Mouse (Mus musculus): ENCODE measurements at regions not wholly inside any gene's neighbourhood (a gene's known extent, or its start where the extent isn't known, plus 50 kb on each side); places are given as distances from the start of the nearest gene placed in this dataset.

DNA sequence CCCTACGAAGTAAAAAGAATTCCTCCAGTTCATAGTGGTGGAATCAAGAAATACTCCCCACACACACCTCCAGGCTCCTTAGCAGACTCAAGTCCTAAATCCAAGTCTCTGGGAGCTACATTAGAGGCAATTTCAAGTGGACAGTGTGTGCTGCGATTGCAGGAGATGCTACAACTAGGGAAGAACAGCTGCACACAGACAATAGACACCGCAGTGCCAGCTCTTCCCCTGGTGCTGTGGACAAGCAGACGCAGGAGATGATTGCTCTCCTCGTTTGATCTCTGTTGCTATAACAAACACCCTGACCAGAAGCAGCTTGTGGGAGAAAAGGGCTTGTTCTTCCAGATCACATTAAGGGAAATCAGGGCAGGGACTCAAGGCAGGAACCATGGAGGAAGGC, 517.1 kb upstream of the Adam5 start:
- TF ChIP-seq POLR2A (IDR thresholded peaks at IDR 0.05; ENCODE audit: extremely low read depth, insufficient read depth, low read length) (no peak), CTCF (IDR thresholded peaks at IDR 0.05; ENCODE audit: extremely low read depth, insufficient read depth, low read length) (no peak)
